Mouse (Mus musculus): ENCODE results near the gene Tmem232. TPM values are rescaled to one million over a fixed set of nuclear protein-coding genes. Genes with fewer than 3 reads are reported as not detected.

Gene Tmem232
- total and polyA plus RNA-seq, 3 experiments, result 0.16 TPM; not detected in 2

DNA sequence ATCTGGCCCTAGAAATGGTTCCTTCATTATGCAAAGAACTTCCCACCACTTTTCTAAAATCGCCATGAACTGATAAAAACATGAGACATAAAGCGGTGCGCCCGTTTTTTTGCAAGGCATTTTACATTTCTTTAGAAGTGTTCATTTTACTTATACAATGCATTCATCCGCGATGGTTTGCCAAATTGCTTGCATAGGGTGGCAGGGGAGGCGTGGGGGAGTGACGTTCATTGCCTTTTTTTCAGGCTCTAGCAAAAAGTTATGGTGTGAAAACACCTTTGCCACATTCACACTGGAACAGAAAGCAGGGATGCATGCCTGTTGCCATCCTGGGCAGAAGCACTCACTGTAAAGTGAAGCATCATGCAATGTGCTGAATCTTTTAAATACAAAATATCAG, 188.7 kb downstream of the Tmem232 start:
- H3K9ac ChIP-seq (ENCODE audit: insufficient read depth, low read depth), result no peak overlapping the region
- dilution Hi-C loops (cut with MboI; ENCODE audit: extremely low pct_ligation_motif_present, extremely low pct_unique_long_range_greater_than_20kb, low sequenced_read_pairs) (no loop called here), in situ Hi-C loops (cut with MboI; ENCODE audit: low pct_ligation_motif_present, low pct_unique_long_range_greater_than_20kb, low sequenced_read_pairs) (no loop called here)
- H3K27ac ChIP-seq (ENCODE audit: insufficient read depth, low read depth), result no peak overlapping the region
- TF ChIP-seq NRF1 (IDR thresholded peaks at IDR 0.05; ENCODE audit: low read depth, low read length) (no peak), HCFC1 (IDR thresholded peaks at IDR 0.05; ENCODE audit: low read depth, low read length) (no peak), TBP (conservative IDR thresholded peaks at IDR 0.05; ENCODE audit: low read depth, low read length) (no peak), USF2 (conservative IDR thresholded peaks at IDR 0.05; ENCODE audit: low read depth, low read length) (no peak), IRF4 (IDR thresholded peaks at IDR 0.05; ENCODE audit: low read depth, low read length) (no peak), CTCF (conservative IDR thresholded peaks at IDR 0.05 in 1 of 2, IDR thresholded peaks at IDR 0.05 in 1 of 2; ENCODE audit: low read depth in 2 of 2, low read length in 2 of 2) (no peak), JUN (IDR thresholded peaks at IDR 0.05; ENCODE audit: insufficient read depth, low read depth, low read length) (no peak), MEF2A (IDR thresholded peaks at IDR 0.05; ENCODE audit: borderline replicate concordance, low read depth, low read length) (no peak), MAX (IDR thresholded peaks at IDR 0.05; ENCODE audit: low read length) (no peak), CHD2 (IDR thresholded peaks at IDR 0.05; ENCODE audit: low read length) (no peak), ZKSCAN1 (IDR thresholded peaks at IDR 0.05; ENCODE audit: borderline replicate concordance, low read depth, low read length) (no peak)
- no peaks in the 10 kb centered on the region for H3K36me3 ChIP-seq (replicated peaks in 1 of 2; ENCODE audit: control insufficient read depth in 1 of 2, insufficient read depth in 1 of 2, low read length in 1 of 2)
- H3K4me2 ChIP-seq (ENCODE audit: insufficient read depth, low read depth, poor library complexity, severe bottlenecking), result no peak overlapping the region
- no peaks in the 10 kb centered on the region for H3K4me1 ChIP-seq (ENCODE audit: control insufficient read depth in 1 of 2, insufficient read depth in 2 of 2)
- H3K9me3 ChIP-seq (replicated peaks; ENCODE audit: low read length), result peaks cover 1% of the 10 kb centered on the region
- DNase-seq (ENCODE audit: extremely low read depth), result no peak
- H3K79me2 ChIP-seq (replicated peaks; ENCODE audit: control insufficient read depth, extremely low read depth, insufficient read depth, poor library complexity, severe bottlenecking), result no peaks in the 10 kb centered on the region
- H3K4me3 ChIP-seq (replicated peaks in 1 of 3; ENCODE audit: low read depth in 2 of 3, low read length in 2 of 3, poor library complexity in 1 of 3), result no peak overlapping the region
- H3K27me3 ChIP-seq (replicated peaks), result no peaks in the 10 kb centered on the region

GRCm38 (mm10) chr17:65340016-65340415, 200.6 kb downstream of the Tmem232 start:
- Histone ChIP-seq H3K27me3 (replicated peaks) (no peaks in the 10 kb centered on the region), H3K27ac (ENCODE audit: insufficient read depth, low read depth) (no peak overlapping the region), H3K36me3 (replicated peaks in 1 of 2; ENCODE audit: control insufficient read depth in 1 of 2, insufficient read depth in 1 of 2, low read length in 1 of 2) (no peaks in the 10 kb centered on the region), H3K79me2 (replicated peaks; ENCODE audit: control insufficient read depth, extremely low read depth, insufficient read depth, poor library complexity, severe bottlenecking) (no peaks in the 10 kb centered on the region), H3K9ac (ENCODE audit: insufficient read depth, low read depth) (no peak overlapping the region), H3K4me3 (replicated peaks in 1 of 3; ENCODE audit: low read depth in 2 of 3, low read length in 2 of 3, poor library complexity in 1 of 3) (no peak overlapping the region), H3K4me1 (ENCODE audit: control insufficient read depth in 1 of 2, insufficient read depth in 2 of 2) (no peaks in the 10 kb centered on the region), H3K4me2 (ENCODE audit: insufficient read depth, low read depth, poor library complexity, severe bottlenecking) (no peak overlapping the region), H3K9me3 (replicated peaks; ENCODE audit: low read length) (no peaks in the 10 kb centered on the region)
- DNase-seq (ENCODE audit: extremely low read depth), result no peak
- dilution Hi-C loops (cut with MboI; ENCODE audit: extremely low pct_ligation_motif_present, extremely low pct_unique_long_range_greater_than_20kb, low sequenced_read_pairs) (no loop called here), in situ Hi-C loops (cut with MboI; ENCODE audit: low pct_ligation_motif_present, low pct_unique_long_range_greater_than_20kb, low sequenced_read_pairs) (no loop called here)
- no peak for TF ChIP-seq TCF12 (IDR thresholded peaks at IDR 0.05; ENCODE audit: low read depth, low read length)
- no peak for TF ChIP-seq RAD21 (IDR thresholded peaks at IDR 0.05; ENCODE audit: low read depth, low read length)
- no peak for TF ChIP-seq NRF1 (IDR thresholded peaks at IDR 0.05; ENCODE audit: low read depth, low read length)
- no peak for TF ChIP-seq MAX (IDR thresholded peaks at IDR 0.05; ENCODE audit: low read length)
- no peak for TF ChIP-seq CHD1 (IDR thresholded peaks at IDR 0.05; ENCODE audit: low read depth, low read length)

- Histone ChIP-seq H3K4me3 (replicated peaks in 1 of 3; ENCODE audit: low read depth in 2 of 3, low read length in 2 of 3, poor library complexity in 1 of 3) (no peak overlapping the region), H3K4me1 (ENCODE audit: control insufficient read depth in 1 of 2, insufficient read depth in 2 of 2) (no peaks in the 10 kb centered on the region), H3K9ac (ENCODE audit: insufficient read depth, low read depth) (no peak overlapping the region), H3K27ac (ENCODE audit: insufficient read depth, low read depth) (no peak overlapping the region), H3K27me3 (replicated peaks) (no peaks in the 10 kb centered on the region), H3K4me2 (ENCODE audit: insufficient read depth, low read depth, poor library complexity, severe bottlenecking) (no peak overlapping the region), H3K36me3 (replicated peaks in 1 of 2; ENCODE audit: control insufficient read depth in 1 of 2, insufficient read depth in 1 of 2, low read length in 1 of 2) (no peaks in the 10 kb centered on the region), H3K79me2 (replicated peaks; ENCODE audit: control insufficient read depth, extremely low read depth, insufficient read depth, poor library complexity, severe bottlenecking) (no peaks in the 10 kb centered on the region), H3K9me3 (replicated peaks; ENCODE audit: low read length) (no peaks in the 10 kb centered on the region)
- TF ChIP-seq E2F4 (IDR thresholded peaks at IDR 0.05; ENCODE audit: insufficient replicate concordance, low read depth, low read length) (no peak), MYC (IDR thresholded peaks at IDR 0.05; ENCODE audit: low read depth, low read length) (no peak), RCOR1 (conservative IDR thresholded peaks at IDR 0.05; ENCODE audit: low read depth, low read length) (no peak), JUN (IDR thresholded peaks at IDR 0.05; ENCODE audit: insufficient read depth, low read depth, low read length) (no peak), NRF1 (IDR thresholded peaks at IDR 0.05; ENCODE audit: low read depth, low read length) (no peak), ZMIZ1 (IDR thresholded peaks at IDR 0.05; ENCODE audit: low read depth, low read length) (no peak), MAX (IDR thresholded peaks at IDR 0.05; ENCODE audit: low read length) (no peak), BHLHE40 (IDR thresholded peaks at IDR 0.05; ENCODE audit: low read depth, low read length) (no peak), UBTF (IDR thresholded peaks at IDR 0.05; ENCODE audit: low read depth, low read length) (no peak), SMC3 (IDR thresholded peaks at IDR 0.05; ENCODE audit: low read depth, low read length) (no peak), ZNF384 (IDR thresholded peaks at IDR 0.05; ENCODE audit: low read depth, low read length) (no peak), ELF1 (IDR thresholded peaks at IDR 0.05; ENCODE audit: low read depth, low read length) (no peak), MEF2A (IDR thresholded peaks at IDR 0.05; ENCODE audit: borderline replicate concordance, low read depth, low read length) (no peak), POLR2A (IDR thresholded peaks at IDR 0.05; ENCODE audit: low read depth, low read length) (no peak), ETS1 (conservative IDR thresholded peaks at IDR 0.05; ENCODE audit: low read depth, low read length) (no peak), MXI1 (IDR thresholded peaks at IDR 0.05; ENCODE audit: low read depth, low read length) (no peak), USF2 (conservative IDR thresholded peaks at IDR 0.05; ENCODE audit: low read depth, low read length) (no peak), ZKSCAN1 (IDR thresholded peaks at IDR 0.05; ENCODE audit: borderline replicate concordance, low read depth, low read length) (no peak)
- in situ Hi-C loops (cut with MboI; ENCODE audit: low pct_ligation_motif_present, low pct_unique_long_range_greater_than_20kb, low sequenced_read_pairs), result no loop called here
- dilution Hi-C loops (cut with MboI; ENCODE audit: extremely low pct_ligation_motif_present, extremely low pct_unique_long_range_greater_than_20kb, low sequenced_read_pairs), result no loop called here
- no peak for DNase-seq (ENCODE audit: extremely low read depth)
Observed at GRCm38 (mm10) chr17:65330759-65331158, 209.8 kb downstream of the Tmem232 start.

Measured in CH12.LX (cell line).